Mouse (Mus musculus) 416B (cell line): ENCODE data around the gene Olfr95.
"Not testable (repeated sequence)": the region's sequence is repeated elsewhere in the genome, so short reads cannot be mapped to it uniquely, and the experiment has no call there.

Source experiments
- DNase-seq: peaks from one replicate; pipeline ENCODE4 v3.0.0; 2011; ENCODE audit warnings: low read depth

The Olfr95 gene

GRCm38 (mm10) chr17:37213018-37213417 is at the start of gene Olfr95:
Olfr95 (minus strand) TSS chr17:37213118.
- no peak for DNase-seq

- peak; percentile 46 for DNase-seq
Measured at GRCm38 (mm10) chr17:37250544-37250943, 37.6 kb upstream of the Olfr95 start.

- no peak for DNase-seq
Measured at GRCm38 (mm10) chr17:37249460-37249859, 36.5 kb upstream of the Olfr95 start.

- DNase-seq, result peak; percentile 55
Measured at GRCm38 (mm10) chr17:37246715-37247114, 33.8 kb upstream of the Olfr95 start.

- no peak for DNase-seq
Measured at GRCm38 (mm10) chr17:37242198-37242597, 29.3 kb upstream of the Olfr95 start.

GRCm38 (mm10) chr17:37237230-37237629 is 24.3 kb upstream of the Olfr95 start, which contains the start of gene Olfr97:
Olfr97 (minus strand) TSS chr17:37237330.
- DNase-seq, result not testable (repeated sequence)

- peak; percentile 6 for DNase-seq
Measured at GRCm38 (mm10) chr17:37221879-37222278, 9.0 kb upstream of the Olfr95 start.

- DNase-seq, result no peak
Measured at GRCm38 (mm10) chr17:37219846-37220245, 6.9 kb upstream of the Olfr95 start, which contains the start of gene Olfr96. Olfr96 (plus strand) TSS chr17:37220146.

- DNase-seq, result no peak
Measured at GRCm38 (mm10) chr17:37218486-37218885, 5.6 kb upstream of the Olfr95 start.

GRCm38 (mm10) chr17:37210884-37211768 is 1.8 kb downstream of the Olfr95 start:
- no peak for DNase-seq

- no peak for DNase-seq
Measured at GRCm38 (mm10) chr17:37203917-37204236, 9.0 kb downstream of the Olfr95 start.

- DNase-seq, result peak; percentile 79
Measured at GRCm38 (mm10) chr17:37203206-37203916, 9.6 kb downstream of the Olfr95 start.

GRCm38 (mm10) chr17:37200894-37201293 is 12.0 kb downstream of the Olfr95 start, which contains the start of gene Olfr94:
Olfr94 (minus strand) TSS chr17:37200994.
- no peak for DNase-seq

GRCm38 (mm10) chr17:37196845-37197724 is 15.8 kb downstream of the Olfr95 start:
- no peak for DNase-seq

- no peak for DNase-seq
Measured at GRCm38 (mm10) chr17:37194782-37195181, 18.1 kb downstream of the Olfr95 start.

- no peak for DNase-seq
Measured at GRCm38 (mm10) chr17:37193656-37194055, 19.3 kb downstream of the Olfr95 start, which contains the start of gene Ubd. Ubd (plus strand) TSS chr17:37193892.

- DNase-seq, result no peak
Measured at GRCm38 (mm10) chr17:37193032-37193431, 19.9 kb downstream of the Olfr95 start.

- DNase-seq, result peak; percentile 10
Measured at GRCm38 (mm10) chr17:37190711-37191110, 22.2 kb downstream of the Olfr95 start.

- DNase-seq, result peak; percentile 18
Measured at GRCm38 (mm10) chr17:37185474-37185873, 27.4 kb downstream of the Olfr95 start.

GRCm38 (mm10) chr17:37161394-37161793 is 51.5 kb downstream of the Olfr95 start, which contains the start of gene Olfr93:
Olfr93 (minus strand) TSS chr17:37161494.
- DNase-seq, result no peak
